Mouse (Mus musculus) liver, postnatal 0 days (tissue): ENCODE measurements around the gene Stx8. TPM values are rescaled to one million over a fixed set of nuclear protein-coding genes. Genes with fewer than 3 reads are reported as not detected.

Experiments used
- ATAC-seq: fragments of 200-750 bp; cut with Nextera tagmentation; 2 replicates; pipeline ENCODE4 v1.8.0; 2017; ENCODE audit warnings: mild to moderate bottlenecking, moderate library complexity
- DNase-seq: peaks from one replicate; pipeline ENCODE4 v3.0.0-alpha.2; 2016
- H3K27ac ChIP-seq: fragments of 300-500 bp; sonication (generic); 2 replicates; pipeline ENCODE4 v1.5.1; 2014; ENCODE audit warnings: antibody characterized with exemption, moderate library complexity, mild to moderate bottlenecking, low read depth
- H3K27me3 ChIP-seq: fragments of 300-500 bp; sonication (generic); 2 replicates; pipeline ENCODE4 v1.6.1; 2014; ENCODE audit warnings: low read length, control low read depth, mixed read lengths; ENCODE audit not compliant: insufficient read depth
- H3K36me3 ChIP-seq: fragments of 300-500 bp; sonication (generic); replicated peaks from 2 replicates; pipeline ENCODE4 v1.6.1; 2014; ENCODE audit warnings: mild to moderate bottlenecking, control low read depth, low read length, moderate library complexity, mixed read lengths; ENCODE audit not compliant: insufficient read depth
- H3K4me1 ChIP-seq: fragments of 300-500 bp; sonication (generic); 2 replicates; pipeline ENCODE4 v1.6.1; 2014; ENCODE audit warnings: antibody characterized with exemption, mild to moderate bottlenecking, control low read depth; ENCODE audit not compliant: insufficient read depth
- H3K4me2 ChIP-seq: fragments of 300-500 bp; sonication (generic); 2 replicates; pipeline ENCODE4 v1.6.1; 2014; ENCODE audit warnings: low read depth, mild to moderate bottlenecking, low read length, moderate library complexity, mixed read lengths
- H3K4me3 ChIP-seq: fragments of 300-500 bp; sonication (generic); 2 replicates; pipeline ENCODE4 v1.5.1; 2014; ENCODE audit warnings: low read depth, low read length
- H3K9ac ChIP-seq: fragments of 300-500 bp; sonication (generic); replicated peaks from 2 replicates; pipeline ENCODE4 v1.6.1; 2014; ENCODE audit warnings: mild to moderate bottlenecking, moderate library complexity
- H3K9me3 ChIP-seq: fragments of 300-500 bp; sonication (generic); 2 replicates; pipeline ENCODE4 v1.6.1; 2016; ENCODE audit warnings: mild to moderate bottlenecking, control low read depth, low read length, mixed read lengths
- CTCF ChIP-seq: sonication (generic); IDR thresholded peaks from 2 replicates; pipeline ENCODE4 v1.5.1; 2016; ENCODE audit warnings: antibody characterized with exemption, low read depth
- EP300 ChIP-seq: IDR thresholded peaks from 2 replicates; pipeline ENCODE4 v1.6.1; 2016; ENCODE audit warnings: antibody characterized with exemption, low read depth, mild to moderate bottlenecking
- WGBS: fragments of 180-500 bp; shearing (Covaris S2); extraction: QIAGEN DNeasy Blood & Tissue Kit; methylation state at CpG from one replicate; pipeline ENCODE4 v1.1.7; 2014; ENCODE audit not compliant: insufficient replicate concordance; 5-methylcytosine and 5-hydroxymethylcytosine counted together
- polyA plus RNA-seq: library from polyadenylated mRNA; unstranded; fragments of >200 nt; fragmentation: Nextera tagmentation; extraction: Ambion mirVana; gene quantifications from 2 replicates; pipeline ENCODE4 v1.2.1, GENCODE M21; 2015

The Stx8 gene
- polyA plus RNA-seq, 1 experiment from 2014 or later, result 27.4 TPM

- TF ChIP-seq CTCF, result no peak
- no peak for TF ChIP-seq EP300
- no peak for ATAC-seq
These were observed 150.2 kb downstream of the Stx8 start for GRCm38 (mm10) chr11:68116157-68116556.

GRCm38 (mm10) chr11:68117878-68118660 lies 152.1 kb downstream of the Stx8 start:
- Histone ChIP-seq H3K9me3 (no peaks in the 10 kb centered on the region), H3K36me3 (no peaks in the 10 kb centered on the region), H3K4me2 (no peak overlapping the region), H3K4me1 (no peaks in the 10 kb centered on the region), H3K4me3 (no peak overlapping the region), H3K27me3 (no peaks in the 10 kb centered on the region), H3K27ac (no peak overlapping the region), H3K9ac (no peak overlapping the region)
- no peak for DNase-seq
- ATAC-seq, result no peak
- TF ChIP-seq EP300 (no peak), CTCF (no peak)
- 93% methylated on average over 10 of the region's 10 CpGs for WGBS

More at GRCm38 (mm10) chr11:68116157-68116556, 150.2 kb downstream of the Stx8 start:
- no peaks in the 10 kb centered on the region for H3K36me3 ChIP-seq
- H3K4me1 ChIP-seq, result no peaks in the 10 kb centered on the region
- DNase-seq, result no peak
- WGBS, result 49% methylated on average over 4 of the region's 4 CpGs
- no peak overlapping the region for H3K4me2 ChIP-seq
- no peaks in the 10 kb centered on the region for H3K27me3 ChIP-seq
- H3K9ac ChIP-seq, result no peak overlapping the region
- H3K4me3 ChIP-seq, result no peak overlapping the region
- H3K9me3 ChIP-seq, result no peaks in the 10 kb centered on the region
- H3K27ac ChIP-seq, result no peak overlapping the region

DNA sequence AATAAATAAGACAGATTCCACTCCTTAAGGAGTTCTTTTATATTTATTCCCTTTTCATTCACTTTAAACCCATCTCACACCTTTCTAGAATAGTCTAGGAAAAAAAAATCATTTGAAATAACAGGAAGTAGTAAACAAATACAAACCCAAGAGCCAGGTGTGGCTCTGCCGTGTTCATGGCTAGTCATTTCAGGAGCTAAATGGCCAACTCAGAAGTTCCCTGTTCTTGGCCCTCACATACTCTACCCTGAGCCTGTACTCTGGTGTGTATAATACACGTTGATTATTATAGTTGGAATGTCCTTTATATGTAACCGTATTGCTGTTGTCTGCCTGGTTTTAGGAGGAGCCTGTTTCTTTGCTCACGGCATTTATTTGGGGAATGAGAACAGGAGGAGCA lies 152.7 kb downstream of the Stx8 start:
- H3K9ac ChIP-seq, result no peak overlapping the region
- no peak for ATAC-seq
- H3K9me3 ChIP-seq, result no peaks in the 10 kb centered on the region
- H3K27ac ChIP-seq, result no peak overlapping the region
- H3K4me2 ChIP-seq, result no peak overlapping the region
- no peaks in the 10 kb centered on the region for H3K36me3 ChIP-seq
- 78% methylated on average over 4 of the region's 4 CpGs for WGBS
- DNase-seq, result no peak
- TF ChIP-seq CTCF, result no peak
- no peak for TF ChIP-seq EP300
- H3K4me3 ChIP-seq, result no peak overlapping the region
- H3K27me3 ChIP-seq, result no peaks in the 10 kb centered on the region
- no peaks in the 10 kb centered on the region for H3K4me1 ChIP-seq

DNA sequence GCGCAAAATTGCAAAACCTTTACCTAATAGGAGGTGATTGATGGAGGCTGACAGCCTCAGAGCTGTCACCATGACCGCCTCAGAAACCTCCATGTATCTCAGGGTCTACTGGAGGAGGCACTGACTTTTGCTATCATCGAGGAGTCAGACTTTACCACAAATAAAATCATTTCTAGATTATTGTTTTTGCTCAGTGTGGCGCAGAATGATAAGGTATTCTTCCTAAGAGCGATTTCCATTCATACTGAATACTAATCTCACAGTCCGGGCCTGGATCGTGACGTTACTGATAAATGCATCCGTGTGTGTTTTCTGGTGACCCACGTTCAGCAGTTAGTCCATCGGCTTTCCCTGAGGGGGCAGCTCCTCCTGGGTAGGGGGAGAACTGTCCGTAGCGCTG lies 153.1 kb downstream of the Stx8 start:
- 67% methylated on average over 13 of the region's 13 CpGs for WGBS
- DNase-seq, result no peak

DNA sequence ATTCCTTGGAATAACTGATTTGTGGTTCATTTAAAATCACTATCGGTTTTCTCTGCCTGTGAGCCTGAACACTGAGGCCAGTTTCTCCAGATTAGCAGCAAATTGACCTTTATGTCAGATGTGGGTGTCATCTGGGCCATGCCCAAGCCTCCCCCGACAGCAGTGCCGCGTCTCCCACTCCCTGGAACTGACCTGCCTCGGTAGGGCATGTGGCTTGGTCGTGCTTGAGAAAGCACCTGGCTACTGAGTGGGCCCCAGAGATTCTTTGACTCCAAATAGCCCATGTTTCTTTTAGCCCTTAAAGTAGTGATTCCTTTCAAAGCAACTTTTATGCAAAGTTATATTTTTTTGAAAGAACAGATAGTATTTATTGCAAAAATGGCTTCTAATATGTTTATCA lies 155.3 kb downstream of the Stx8 start:
- no peak overlapping the region for H3K4me3 ChIP-seq
- ATAC-seq (no peak), DNase-seq (no peak)
- H3K27me3 ChIP-seq, result no peaks in the 10 kb centered on the region
- TF ChIP-seq CTCF, result no peak
- no peak for TF ChIP-seq EP300
- H3K9ac ChIP-seq, result no peak overlapping the region
- H3K9me3 ChIP-seq, result no peaks in the 10 kb centered on the region
- H3K36me3 ChIP-seq, result no peaks in the 10 kb centered on the region
- no peak overlapping the region for H3K4me2 ChIP-seq
- no peaks in the 10 kb centered on the region for H3K4me1 ChIP-seq
- H3K27ac ChIP-seq, result no peak overlapping the region
- 69% methylated on average over 6 of the region's 6 CpGs for WGBS

More for the DNA sequence above, 153.1 kb downstream of the Stx8 start:
- no peaks in the 10 kb centered on the region for H3K36me3 ChIP-seq
- H3K4me1 ChIP-seq, result no peaks in the 10 kb centered on the region
- no peak overlapping the region for H3K9ac ChIP-seq
- H3K4me3 ChIP-seq, result no peak overlapping the region
- ATAC-seq, result no peak
- H3K9me3 ChIP-seq, result no peaks in the 10 kb centered on the region
- no peak overlapping the region for H3K27ac ChIP-seq
- TF ChIP-seq CTCF, result no peak
- no peak for TF ChIP-seq EP300
- no peaks in the 10 kb centered on the region for H3K27me3 ChIP-seq
- no peak overlapping the region for H3K4me2 ChIP-seq

- Histone ChIP-seq H3K36me3 (no peaks in the 10 kb centered on the region), H3K4me2 (no peak overlapping the region), H3K4me1 (no peaks in the 10 kb centered on the region), H3K27ac (no peak overlapping the region), H3K4me3 (no peak overlapping the region), H3K9me3 (no peaks in the 10 kb centered on the region), H3K27me3 (no peaks in the 10 kb centered on the region), H3K9ac (no peak overlapping the region)
- TF ChIP-seq EP300, result no peak
- no peak for TF ChIP-seq CTCF
- no peak for ATAC-seq
- DNase-seq, result no peak
- 76% methylated on average over 6 of the region's 6 CpGs for WGBS
These were observed 155.7 kb downstream of the Stx8 start for GRCm38 (mm10) chr11:68121660-68122059.
